ENCODE assay signal across 12 mouse cellular contexts in genomic region chr10:95266983-95267382, GRCm38 (mm10).
"Had no signal": no experiment of that assay in that cellular context is flagged by ENCODE, and none has a peak within 500 bp of the region (broad histone marks: within the 10 kb centered on the region; RNA-seq: fewer than 3 reads in every experiment).

No protein-coding gene starts in this region.

- ATAC-seq: intestine, embryonic 16.5 days; liver, embryonic 12.5 days; midbrain, embryonic 16.5 days had no signal

- H3K36me3 ChIP-seq: kidney, embryonic 15.5 days; limb, embryonic 15.5 days; liver, embryonic 12.5 days; midbrain, embryonic 12.5 days had no signal

- H3K4me3 ChIP-seq: kidney, embryonic 15.5 days; limb, embryonic 15.5 days; liver, embryonic 12.5 days; midbrain, embryonic 12.5 days had no signal

- H3K9me3 ChIP-seq: limb, embryonic 15.5 days; liver, embryonic 12.5 days; midbrain, embryonic 12.5 days had no signal

- H3K27ac ChIP-seq: kidney, embryonic 15.5 days; limb, embryonic 15.5 days; liver, embryonic 12.5 days; midbrain, embryonic 12.5 days had no signal

- DNase-seq: kidney, adult 2 months; kidney, postnatal 14 days; layer of hippocampus, postnatal 36 days; right cerebral cortex, postnatal 25 days; thymus, adult 2 months; thymus, postnatal 25 days had no signal
